Mouse (Mus musculus) megakaryocyte, embryonic 14.5 days (primary cell): Measurements from ENCODE around the gene Slc25a17.

Experiments used
- FLI1 ChIP-seq: IDR thresholded peaks from 2 replicates; pipeline ENCODE4 v1.6.1; 2012; ENCODE audit warnings: low read length, inconsistent platforms, mixed read lengths
- GATA1 ChIP-seq: IDR thresholded peaks from 3 replicates; pipeline ENCODE4 v1.6.1; 2012; ENCODE audit warnings: mixed read lengths, low read length, inconsistent platforms, borderline replicate concordance

- TF ChIP-seq GATA1: no peak
- no peak for TF ChIP-seq FLI1
Measured at GRCm38 (mm10) chr15:81302151-81302808, 58.3 kb downstream of the Slc25a17 start.
